Mouse (Mus musculus) cerebellum, adult 2 months (tissue): ENCODE results near the gene Ak2.

Experiments used
- CTCF ChIP-seq: fragments of 200-500 bp; IDR thresholded peaks from 2 replicates; pipeline ENCODE4 v1.5.1; 2011; ENCODE audit warnings: low read depth, mild to moderate bottlenecking, control low read depth, low read length, moderate library complexity, borderline replicate concordance; ENCODE audit not compliant: insufficient read depth
- POLR2A ChIP-seq: fragments of 200-500 bp; IDR thresholded peaks from 2 replicates; pipeline ENCODE4 v1.6.1; 2011; ENCODE audit warnings: low read length, control low read depth, borderline replicate concordance; ENCODE audit not compliant: insufficient read depth

- TF ChIP-seq CTCF (no peak), POLR2A (no peak)
These were observed 17.1 kb upstream of the Ak2 start for GRCm38 (mm10) chr4:128974677-128975076.
